Mouse (Mus musculus): ENCODE data around the gene Lrrk2.
"Not testable (repeated sequence)": the region's sequence is repeated elsewhere in the genome, so short reads cannot be mapped to it uniquely, and the experiment has no call there.

Lrrk2 gene

GRCm38 (mm10) chr15:91835319-91835718 lies 162.3 kb downstream of the Lrrk2 start:
- DNase-seq (ENCODE audit: low spot score): no peak

- no peak for DNase-seq (ENCODE audit: low spot score)
Observed at GRCm38 (mm10) chr15:91837965-91838364, 165.0 kb downstream of the Lrrk2 start, which contains the start of gene Smgc. Smgc (plus strand) TSS chr15:91838265.

DNA sequence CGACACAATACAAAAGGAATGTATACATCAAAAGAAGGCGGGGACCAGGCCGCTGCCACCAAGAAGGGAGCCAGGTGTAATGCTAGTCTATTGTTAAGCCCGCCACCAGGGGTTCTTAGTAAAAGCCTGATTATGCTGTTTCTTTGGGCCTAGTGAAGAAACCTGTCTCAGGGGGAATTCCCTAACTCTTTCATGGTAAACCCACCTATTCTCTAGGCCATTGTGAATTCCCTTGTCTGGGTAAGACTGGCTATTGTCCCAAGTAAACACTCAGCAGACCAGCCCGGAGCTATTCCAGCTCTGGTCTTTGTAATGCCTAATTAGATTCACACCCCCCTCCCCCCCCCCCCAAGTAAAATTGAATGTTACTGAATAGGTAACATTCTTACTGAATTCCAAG lies 191.2 kb downstream of the Lrrk2 start:
- not testable (repeated sequence) for DNase-seq (ENCODE audit: low spot score)

Data from T-cell, adult 2 months (primary cell).